Mouse (Mus musculus) gastrocnemius, adult 8-10 months (tissue): ENCODE measurements around the gene Spop. TPM values are rescaled to one million over a fixed set of nuclear protein-coding genes. Genes with fewer than 3 reads are reported as not detected.
"Not testable (repeated sequence)": the region's sequence is repeated elsewhere in the genome, so short reads cannot be mapped to it uniquely, and the experiment has no call there.

Experiments used
- DNase-seq, 2 experiments: peaks; one replicate each; pipeline ENCODE4 v3.0.0; 2022; ENCODE audit warnings: low spot score in 2 of 2
- total RNA-seq, 4 experiments: library from RNA; stranded (reverse); gene quantifications; 2 replicates each; pipeline ENCODE4 v1.2.4; 2022

Gene Spop
- total RNA-seq, 4 experiments from 2014 or later: 183 to 223 (median 204) TPM

- no peak for DNase-seq
Measured at GRCm38 (mm10) chr11:95495883-95496282, 82.0 kb downstream of the Spop start.

DNA sequence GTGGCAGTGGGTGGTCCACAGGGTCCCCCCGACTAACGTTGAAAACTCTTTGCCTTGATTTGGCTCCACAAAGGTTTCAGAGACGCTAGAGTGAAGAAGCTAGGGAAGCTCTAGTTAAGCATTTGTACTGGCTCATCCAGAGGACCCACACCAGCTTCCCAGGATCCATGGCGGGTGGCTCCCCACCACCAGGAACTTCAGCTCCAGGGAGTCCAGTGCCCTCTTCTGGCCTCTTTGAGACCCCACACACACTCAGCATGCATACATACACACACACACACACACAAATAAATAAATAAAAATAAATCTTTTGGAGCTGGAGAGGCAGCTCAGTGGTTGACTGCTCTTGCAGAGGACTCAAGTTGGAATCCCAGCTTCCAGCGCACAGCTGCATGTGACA is 84.0 kb downstream of the Spop start:
- no peak for DNase-seq

GRCm38 (mm10) chr11:95500412-95500811 is 86.5 kb downstream of the Spop start:
- DNase-seq: no peak

GRCm38 (mm10) chr11:95500836-95501235 is 87.0 kb downstream of the Spop start:
- DNase-seq: no peak

DNA sequence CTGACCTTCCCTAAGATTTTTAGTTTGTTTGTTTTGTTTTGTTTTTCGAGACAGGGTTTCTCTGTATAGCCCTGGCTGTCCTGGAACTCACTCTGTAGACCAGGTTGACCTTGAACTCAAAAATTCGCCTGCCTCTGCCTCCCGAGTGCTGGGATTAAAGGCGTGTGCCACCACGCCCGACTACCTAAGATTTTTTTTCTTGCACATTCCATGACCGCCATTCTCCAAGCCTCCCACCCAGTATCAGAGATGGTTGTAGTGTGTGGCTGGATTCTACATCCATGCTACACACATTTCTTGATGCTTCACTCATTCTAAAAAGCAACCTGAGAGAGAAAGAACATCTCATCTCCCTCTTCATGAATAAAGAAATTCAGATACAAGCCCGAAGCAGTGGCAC is 87.9 kb downstream of the Spop start:
- DNase-seq: not testable (repeated sequence)

GRCm38 (mm10) chr11:95503581-95504180 is 89.8 kb downstream of the Spop start:
- DNase-seq: no peak

- DNase-seq: no peak
Measured at GRCm38 (mm10) chr11:95504271-95504731, 90.4 kb downstream of the Spop start.

DNA sequence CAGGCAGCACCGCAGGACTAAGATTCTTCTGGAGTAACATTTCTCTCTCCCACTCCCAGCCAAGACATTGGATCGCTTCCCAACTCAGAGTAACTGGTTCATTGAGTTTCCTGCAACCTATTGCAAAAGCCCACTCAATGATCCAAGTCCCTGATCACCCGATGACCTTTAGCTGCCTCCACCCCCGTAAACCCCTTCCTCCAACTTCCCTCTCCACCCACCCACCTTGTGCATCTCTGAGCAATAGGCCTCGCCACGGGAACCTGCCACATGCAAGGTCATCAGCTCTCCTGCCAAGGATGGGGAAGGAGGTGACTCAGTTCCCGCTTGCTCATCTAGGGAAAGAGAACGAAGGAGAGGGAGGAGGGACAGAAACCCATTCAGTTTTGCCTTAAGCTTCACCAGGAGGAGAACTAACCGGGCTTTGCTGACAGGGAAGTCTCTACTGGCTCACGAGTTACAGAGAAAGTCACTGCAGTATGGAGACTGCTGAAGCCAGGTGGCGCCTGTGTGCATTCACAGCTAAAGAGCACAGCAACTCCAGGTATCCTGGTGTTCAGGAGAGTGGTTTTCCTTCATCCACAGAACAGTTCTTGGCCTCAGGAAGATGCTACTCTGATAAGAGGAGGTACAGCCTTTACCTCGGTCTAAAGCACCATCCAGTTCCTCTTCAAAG is 93.3 kb downstream of the Spop start:
- DNase-seq: no peak

- no peak for DNase-seq
Measured at GRCm38 (mm10) chr11:95507785-95508184, 93.9 kb downstream of the Spop start.

GRCm38 (mm10) chr11:95508211-95508926 is 94.5 kb downstream of the Spop start:
- DNase-seq: no peak

DNA sequence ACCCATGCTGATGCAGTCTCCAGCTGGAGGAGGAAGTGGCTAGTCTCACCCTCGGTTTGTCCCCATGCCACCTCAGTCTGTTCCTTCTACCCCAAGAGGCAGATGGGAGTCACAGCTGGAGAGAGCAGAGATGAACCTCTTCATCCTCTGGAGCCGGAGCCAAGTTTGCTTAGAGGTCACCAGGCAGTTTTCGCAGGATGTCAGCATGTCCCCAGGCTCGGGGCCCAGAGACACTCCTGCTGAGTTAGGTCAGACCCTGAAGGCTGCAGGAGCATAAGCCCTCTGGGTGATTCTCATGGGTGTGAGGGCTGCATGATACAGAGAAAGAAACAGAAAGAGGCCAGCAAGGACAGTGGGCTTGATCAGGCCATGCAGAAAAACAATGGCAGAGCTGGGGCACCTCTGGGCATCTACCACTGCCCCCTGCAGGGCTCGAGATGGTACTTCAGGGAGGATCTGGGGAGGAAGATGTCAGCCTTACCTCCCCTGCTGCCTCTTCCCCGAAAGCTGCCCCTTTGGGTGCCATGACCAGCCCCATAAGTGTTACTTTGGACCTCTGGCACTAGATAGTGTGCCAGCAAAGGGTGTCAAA is 95.3 kb downstream of the Spop start:
- no peak for DNase-seq

GRCm38 (mm10) chr11:95510631-95511030 is 96.8 kb downstream of the Spop start:
- no peak for DNase-seq

GRCm38 (mm10) chr11:95511919-95512318 is 98.0 kb downstream of the Spop start:
- DNase-seq: no peak

DNA sequence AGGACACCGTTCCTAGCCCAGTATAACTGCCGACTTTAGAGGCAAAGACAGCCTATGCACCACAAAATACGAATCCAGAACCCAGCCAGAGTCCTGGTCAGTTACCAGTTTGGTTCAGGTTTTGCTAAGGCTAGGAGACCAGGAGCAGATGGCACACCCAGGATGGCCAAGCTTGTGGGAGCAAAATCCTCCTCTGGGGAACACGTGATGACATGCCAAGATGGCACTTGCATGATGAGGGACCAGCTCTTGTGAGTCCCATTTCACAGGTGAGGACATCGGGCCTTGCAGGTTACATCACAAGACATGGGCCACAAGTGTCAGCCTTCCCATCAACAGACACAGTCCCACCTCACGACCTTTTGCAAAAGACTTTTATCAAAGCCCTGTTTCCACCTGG is 98.5 kb downstream of the Spop start:
- no peak for DNase-seq

- no peak for DNase-seq
Measured at GRCm38 (mm10) chr11:95513461-95514297, 99.8 kb downstream of the Spop start.

DNA sequence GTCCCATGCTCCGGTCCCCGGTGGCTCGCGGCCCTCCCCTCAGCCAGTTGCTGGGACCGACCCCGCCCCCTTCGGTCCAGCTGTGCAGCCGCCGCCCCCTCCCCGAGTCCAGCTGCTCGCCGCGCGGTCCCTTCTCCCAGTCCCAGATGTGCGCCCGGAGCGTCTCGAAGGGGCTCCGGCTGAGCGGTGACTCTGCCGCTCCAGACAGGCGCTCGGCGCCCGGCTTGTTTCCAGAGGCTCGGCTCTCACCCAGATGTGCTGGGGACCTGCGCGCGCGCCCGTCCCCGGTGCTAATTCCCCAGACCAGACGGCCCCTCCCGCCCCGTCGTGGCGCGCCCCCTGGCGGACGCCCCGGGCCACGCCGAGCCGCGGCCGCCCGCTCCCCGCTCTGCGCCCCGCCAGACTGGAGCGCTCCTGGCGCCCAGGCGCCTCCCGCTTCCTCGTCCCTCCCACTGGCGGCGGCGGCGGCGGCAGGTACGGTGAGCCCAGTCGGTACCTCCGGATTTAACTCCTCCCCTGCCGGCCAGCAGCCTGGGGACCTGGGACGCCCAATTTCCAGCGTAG is 100.5 kb downstream of the Spop start, which contains the start of gene Nxph3:
Nxph3 (minus strand) TSS at position 273 of the 564 bp plus-strand sequence.
- DNase-seq: peak; percentile 57 to 62

GRCm38 (mm10) chr11:95515376-95516323 is 101.8 kb downstream of the Spop start:
- DNase-seq: no peak

- no peak for DNase-seq
Measured at GRCm38 (mm10) chr11:95516491-95516911, 102.6 kb downstream of the Spop start.

DNA sequence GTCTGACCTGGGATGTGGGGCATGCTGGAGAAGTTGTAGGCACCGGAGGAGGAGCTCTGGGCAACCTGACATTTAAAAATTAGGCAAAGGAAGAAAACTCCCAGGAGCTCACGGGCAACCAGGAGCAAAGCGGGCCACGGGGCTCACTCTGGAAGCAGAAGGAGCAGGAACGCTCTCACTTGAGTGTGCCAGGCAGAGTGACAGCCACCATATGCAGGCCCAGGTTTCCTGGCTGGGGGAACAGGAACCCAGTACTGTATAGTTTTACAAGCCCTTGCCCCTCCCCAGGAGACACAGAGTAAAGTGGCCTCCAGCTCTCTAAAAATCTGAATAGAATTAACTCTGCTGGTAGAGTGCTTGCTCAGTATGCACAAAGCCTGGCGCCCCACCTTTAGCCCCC is 103.3 kb downstream of the Spop start:
- DNase-seq: no peak

- DNase-seq: no peak
Measured at GRCm38 (mm10) chr11:95519299-95519698, 105.4 kb downstream of the Spop start.
